Comparison of ENCODE assay signal across 13 mouse cellular contexts in genomic region chr14:99364007-99364784, GRCm38 (mm10).
"Had no signal": no experiment of that assay in that cellular context is flagged by ENCODE, and none has a peak within 500 bp of the region (broad histone marks: within the 10 kb centered on the region; RNA-seq: fewer than 3 reads in every experiment).

No protein-coding gene starts in this region.

- H3K9ac ChIP-seq: limb, embryonic 15.5 days; liver, embryonic 14.5 days; neural tube, embryonic 13.5 days had no signal

- H3K4me1 ChIP-seq: limb, embryonic 15.5 days had no signal

- DNase-seq: kidney, adult 8-10 months; kidney, postnatal 25 days; lung, adult 18-20 months; right cerebral cortex, postnatal 14 days; thymus, postnatal 36 days had no signal

- H3K4me2 ChIP-seq: limb, embryonic 15.5 days; neural tube, embryonic 13.5 days had no signal

- H3K9me3 ChIP-seq: limb, embryonic 15.5 days; midbrain, embryonic 10.5 days; neural tube, embryonic 13.5 days had no signal

- H3K36me3 ChIP-seq: limb, embryonic 15.5 days; midbrain, embryonic 10.5 days; neural tube, embryonic 13.5 days had no signal

- H3K27me3 ChIP-seq: limb, embryonic 15.5 days; neural tube, embryonic 13.5 days had no signal

- H3K4me3 ChIP-seq: left cerebral cortex, adult 2 months; limb, embryonic 15.5 days; midbrain, embryonic 10.5 days; neural tube, embryonic 13.5 days had no signal

- H3K27ac ChIP-seq: left cerebral cortex, adult 2 months; limb, embryonic 15.5 days; liver, embryonic 14.5 days; midbrain, embryonic 10.5 days; neural tube, embryonic 13.5 days had no signal

- ATAC-seq: hindbrain, embryonic 16.5 days; inflammation-experienced regulatory T-cells, adult 6 months; midbrain, embryonic 16.5 days had no signal
